Mouse (Mus musculus): ENCODE data around the gene Rapsn.

DNA sequence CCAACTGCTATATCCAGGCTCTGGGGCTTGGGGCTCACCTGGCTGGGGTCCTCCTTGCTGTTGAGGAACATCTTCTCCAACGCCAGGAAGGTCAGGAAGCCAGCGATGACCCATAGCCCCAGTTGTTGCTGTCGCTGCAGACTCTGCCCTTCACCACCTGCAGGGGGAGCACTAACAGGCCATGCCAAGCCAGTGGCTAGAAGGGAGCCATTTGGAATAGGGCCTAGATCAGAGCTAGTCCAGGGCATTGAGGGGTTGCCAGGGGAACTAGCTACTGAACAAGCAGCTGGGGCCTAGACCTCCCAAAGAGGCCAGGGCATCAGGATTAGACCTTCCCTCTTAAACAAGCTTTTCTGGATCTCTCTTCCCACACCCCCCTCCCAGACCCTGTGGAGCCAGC, 30.1 kb downstream of the Rapsn start:
- TF ChIP-seq MAFK (IDR thresholded peaks at IDR 0.05; ENCODE audit: insufficient read depth, low read depth, low read length) = no peak
- no peak for TF ChIP-seq ZNF384 (IDR thresholded peaks at IDR 0.05; ENCODE audit: low read depth, low read length)
- TF ChIP-seq ZC3H11A (IDR thresholded peaks at IDR 0.05; ENCODE audit: borderline replicate concordance, low read depth, low read length) = no peak
- no peak for TF ChIP-seq CHD2 (IDR thresholded peaks at IDR 0.05; ENCODE audit: low read depth, low read length)
